Mouse (Mus musculus) myocyte (in vitro differentiated cells): ENCODE data around the gene Nol9.

Source experiments
- CEBPB ChIP-seq: IDR thresholded peaks from 2 replicates; pipeline ENCODE4 v1.6.1; 2011; ENCODE audit warnings: mild to moderate bottlenecking, moderate library complexity; ENCODE audit not compliant: poor library complexity, insufficient read depth, severe bottlenecking
- E2F4 ChIP-seq: IDR thresholded peaks from one replicate; pipeline ENCODE4 v1.6.1; 2011; ENCODE audit warnings: mild to moderate bottlenecking, control low read depth, moderate library complexity; ENCODE audit not compliant: insufficient read depth
- MAX ChIP-seq: IDR thresholded peaks from one replicate; pipeline ENCODE4 v1.6.1; 2011; ENCODE audit warnings: low read depth, mild to moderate bottlenecking, control low read depth
- MYOG ChIP-seq, 3 experiments: IDR thresholded peaks; one replicate each; pipeline ENCODE4 v1.6.1; 2011; ENCODE audit warnings: control low read depth in 2 of 3, low read depth in 2 of 3, mild to moderate bottlenecking in 2 of 3; ENCODE audit not compliant: insufficient read length in 2 of 3, control insufficient read depth in 1 of 3, insufficient read depth in 1 of 3
- POLR2A ChIP-seq: IDR thresholded peaks from one replicate; pipeline ENCODE4 v1.6.1; 2011; ENCODE audit warnings: low read depth, mild to moderate bottlenecking, control low read depth, moderate library complexity; ENCODE audit not compliant: insufficient read length
- POLR2AphosphoS2 ChIP-seq: IDR thresholded peaks from one replicate; pipeline ENCODE4 v1.6.1; 2011; ENCODE audit warnings: low read depth, control low read depth; ENCODE audit not compliant: insufficient read length
- REST ChIP-seq: IDR thresholded peaks from one replicate; pipeline ENCODE4 v1.6.1; 2011; ENCODE audit warnings: mild to moderate bottlenecking, control low read depth, moderate library complexity; ENCODE audit not compliant: insufficient read depth, insufficient read length
- USF1 ChIP-seq: IDR thresholded peaks from one replicate; pipeline ENCODE4 v1.6.1; 2011; ENCODE audit warnings: low read depth, mild to moderate bottlenecking, control low read depth, moderate library complexity

DNA sequence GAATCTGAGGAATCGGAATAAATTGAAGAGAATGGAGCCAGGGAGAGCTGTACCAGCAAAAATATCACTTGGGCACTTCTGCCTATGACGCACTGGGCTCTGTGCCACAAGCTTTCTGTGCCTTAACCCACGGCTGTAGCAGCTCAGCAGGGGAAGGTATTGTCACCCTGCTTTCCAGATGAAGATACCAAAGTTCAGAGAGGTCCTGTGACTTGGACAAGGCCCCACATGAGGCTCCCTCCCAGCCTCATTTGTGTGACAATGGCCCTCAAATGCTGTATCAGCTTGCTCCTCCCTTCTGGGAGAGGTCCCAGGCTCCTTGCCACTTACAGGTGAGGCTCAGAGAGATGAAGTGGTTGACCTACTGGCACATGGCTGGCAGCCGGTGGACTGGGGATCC is 49.0 kb downstream of the Nol9 start:
- TF ChIP-seq E2F4 (no peak), POLR2A (no peak), MYOG (IDR thresholded peaks at IDR 0.05; ENCODE audit: control insufficient read depth in 1 of 3, insufficient read depth in 1 of 3, insufficient read length in 2 of 3, low read depth in 2 of 3) (no peak), POLR2AphosphoS2 (no peak), CEBPB (no peak), REST (no peak), MAX (no peak), USF1 (no peak)
